Mouse (Mus musculus) cerebellum, adult 11-12 months (tissue): ENCODE measurements around the gene Unc119.

ENCODE experiments used
- DNase-seq: peaks from one replicate; pipeline ENCODE4 v3.0.0; 2022

Unc119 gene

GRCm38 (mm10) chr11:78343381-78344327 is at the start of gene Unc119:
TSS of gene Unc119 (plus strand) at chr11:78343482.
- DNase-seq, result peak; percentile 75

- DNase-seq, result no peak
Observed at GRCm38 (mm10) chr11:78294585-78294984, 48.7 kb upstream of the Unc119 start.

- no peak for DNase-seq
Observed at GRCm38 (mm10) chr11:78300917-78301316, 42.4 kb upstream of the Unc119 start.

- peak; percentile 82 for DNase-seq
Observed at GRCm38 (mm10) chr11:78301357-78302084, 41.8 kb upstream of the Unc119 start, which contains the start of gene Spag5. TSS of gene Spag5 (plus strand) at chr11:78301529.

GRCm38 (mm10) chr11:78305272-78305671 is 38.0 kb upstream of the Unc119 start:
- no peak for DNase-seq

- no peak for DNase-seq
Observed at GRCm38 (mm10) chr11:78310861-78311511, 32.3 kb upstream of the Unc119 start.

GRCm38 (mm10) chr11:78313662-78314061 is 29.6 kb upstream of the Unc119 start:
- DNase-seq, result no peak

- no peak for DNase-seq
Observed at GRCm38 (mm10) chr11:78318411-78318810, 24.9 kb upstream of the Unc119 start.

GRCm38 (mm10) chr11:78322076-78322831 is 21.0 kb upstream of the Unc119 start:
- peak; percentile 24 for DNase-seq

GRCm38 (mm10) chr11:78322860-78323259 is 20.4 kb upstream of the Unc119 start, which contains the start of gene Aldoc:
TSS of gene Aldoc (plus strand) at chr11:78322968.
- peak; percentile 96 for DNase-seq

- peak; percentile 69 for DNase-seq
Observed at GRCm38 (mm10) chr11:78324000-78324785, 19.1 kb upstream of the Unc119 start.

- DNase-seq, result peak; percentile 46
Observed at GRCm38 (mm10) chr11:78324965-78325364, 18.3 kb upstream of the Unc119 start.

- DNase-seq, result no peak
Observed at GRCm38 (mm10) chr11:78327215-78327614, 16.1 kb upstream of the Unc119 start.

- DNase-seq, result peak; percentile 96
Observed at GRCm38 (mm10) chr11:78327634-78328511, 15.4 kb upstream of the Unc119 start, which contains the start of gene Pigs. TSS of gene Pigs (plus strand) at chr11:78328415.

- DNase-seq, result no peak
Observed at GRCm38 (mm10) chr11:78328512-78329056, 14.7 kb upstream of the Unc119 start.

- DNase-seq, result no peak
Observed at GRCm38 (mm10) chr11:78332676-78333075, 10.6 kb upstream of the Unc119 start.

GRCm38 (mm10) chr11:78333992-78334391 is 9.3 kb upstream of the Unc119 start:
- DNase-seq, result no peak

- DNase-seq, result no peak
Observed at GRCm38 (mm10) chr11:78337040-78337439, 6.2 kb upstream of the Unc119 start.

GRCm38 (mm10) chr11:78341702-78342101 is 1.6 kb upstream of the Unc119 start:
- no peak for DNase-seq

GRCm38 (mm10) chr11:78344328-78344889 is 1.1 kb downstream of the Unc119 start:
- DNase-seq, result no peak
